Mouse (Mus musculus) brain, adult 10 weeks (tissue): ENCODE results near the gene Ctsj. TPM values are rescaled to one million over a fixed set of nuclear protein-coding genes. Genes with fewer than 3 reads are reported as not detected.

Source experiments
- polyA plus RNA-seq: library from polyadenylated mRNA; stranded (reverse); fragments of 350-450 nt; fragmentation: Illumina TruSeq; extraction: RNeasy Lipid Tissue Mini Kit (QIAGEN cat#74804); gene quantifications from one replicate; pipeline ENCODE4 v1.2.3, GENCODE M21; 2015; ENCODE audit warnings: low read depth, low replicate concordance

Ctsj gene
- polyA plus RNA-seq, result not detected

GRCm38 (mm10) chr13:61005859-61006258, at the start of gene Ctsj:
TSS of gene Ctsj (minus strand) at chr13:61005959.

DNA sequence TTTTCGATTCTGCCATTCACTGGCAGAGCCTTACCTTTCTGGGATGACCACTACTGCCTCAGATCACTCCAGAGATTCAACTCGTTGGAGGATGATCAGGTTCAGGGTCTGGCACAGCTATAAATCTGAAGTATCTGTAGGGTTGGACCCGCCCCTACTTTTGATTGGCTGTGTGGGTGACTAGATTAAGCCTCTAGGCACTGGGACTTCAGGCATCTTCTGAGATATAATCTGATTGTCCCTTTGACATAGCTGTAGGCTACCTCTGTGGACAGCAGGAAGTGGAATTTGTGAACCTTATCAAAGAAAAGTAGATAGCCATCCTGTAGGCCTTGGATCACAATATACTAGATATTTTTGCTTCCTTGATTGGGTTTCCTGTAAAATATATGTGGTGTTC, 34.8 kb upstream of the Ctsj start, which contains the start of gene Ctsq:
Gene Ctsq, minus strand, starts transcription at position 101 of the 400 bp plus-strand sequence.

Other genes starting within 250 kb of the Ctsj start
- not detected for gene BC051665, start 219.6 kb downstream of the Ctsj start, polyA plus RNA-seq
- not detected for gene Ctsll3, start 203.1 kb downstream of the Ctsj start, polyA plus RNA-seq
- 0.40 TPM for gene 4930486L24Rik, start 141.5 kb downstream of the Ctsj start, polyA plus RNA-seq
- gene Gm49392, start 109.1 kb downstream of the Ctsj start, polyA plus RNA-seq, result not detected
- 1.7 TPM for gene Ctla2b, start 108.5 kb downstream of the Ctsj start, polyA plus RNA-seq
- gene Tpbpb, start 101.1 kb downstream of the Ctsj start, polyA plus RNA-seq, result not detected
- gene Gm49393, start 70.4 kb downstream of the Ctsj start, polyA plus RNA-seq, result not detected
- 0.54 TPM for gene Gm49391, start 69.4 kb downstream of the Ctsj start, polyA plus RNA-seq
- gene Ctla2a, start 69.3 kb downstream of the Ctsj start, polyA plus RNA-seq, result 12.0 TPM
- not detected for gene Tpbpa, start 64.0 kb downstream of the Ctsj start, polyA plus RNA-seq
- gene Ctsq, start 34.7 kb upstream of the Ctsj start, polyA plus RNA-seq, result not detected
- gene Ctsr, start 158.3 kb upstream of the Ctsj start, polyA plus RNA-seq, result not detected
- gene Cts6, start 197.5 kb upstream of the Ctsj start, polyA plus RNA-seq, result not detected
- gene Cts8, start 249.4 kb upstream of the Ctsj start, polyA plus RNA-seq, result not detected